Mouse (Mus musculus): Measurements from ENCODE around the gene Nupr1l.
"Not testable (repeated sequence)": the region's sequence is repeated elsewhere in the genome, so short reads cannot be mapped to it uniquely, and the experiment has no call there.

Gene Nupr1l

GRCm38 (mm10) chr5:129915491-129915890 is 7.2 kb downstream of the Nupr1l start:
- not testable (repeated sequence) for DNase-seq (ENCODE audit: low read depth, low spot score)

GRCm38 (mm10) chr5:129918065-129918651 is 9.8 kb downstream of the Nupr1l start:
- no peak for DNase-seq (ENCODE audit: low read depth, low spot score)

DNA sequence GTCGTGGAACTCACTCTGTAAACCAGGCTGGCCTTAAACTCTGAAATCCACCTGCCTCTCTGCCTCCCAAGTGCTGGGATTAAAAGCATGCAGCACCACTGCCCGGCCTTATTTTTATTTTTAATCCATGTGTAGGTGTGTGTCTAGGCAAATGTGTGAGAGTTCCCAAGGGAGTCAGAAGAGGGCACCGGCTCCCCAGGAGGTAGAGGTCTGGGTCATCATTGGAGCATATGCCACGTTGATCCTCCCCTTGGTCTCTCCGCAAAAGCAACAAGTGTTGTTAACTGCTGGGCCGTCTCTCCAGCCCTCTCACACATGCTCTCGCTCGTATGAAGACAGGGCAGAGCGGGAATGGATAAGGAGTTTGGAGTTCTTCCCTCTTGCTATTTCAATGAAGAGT is 10.4 kb downstream of the Nupr1l start:
- no peak for DNase-seq (ENCODE audit: low read depth, low spot score)

GRCm38 (mm10) chr5:129919320-129919719 is 11.0 kb downstream of the Nupr1l start:
- no peak for DNase-seq (ENCODE audit: low read depth, low spot score)

GRCm38 (mm10) chr5:129921972-129922371 is 13.6 kb downstream of the Nupr1l start:
- DNase-seq (ENCODE audit: low read depth, low spot score) = no peak

GRCm38 (mm10) chr5:129924820-129925452 is 16.6 kb downstream of the Nupr1l start:
- no peak for DNase-seq (ENCODE audit: low read depth, low spot score)

DNA sequence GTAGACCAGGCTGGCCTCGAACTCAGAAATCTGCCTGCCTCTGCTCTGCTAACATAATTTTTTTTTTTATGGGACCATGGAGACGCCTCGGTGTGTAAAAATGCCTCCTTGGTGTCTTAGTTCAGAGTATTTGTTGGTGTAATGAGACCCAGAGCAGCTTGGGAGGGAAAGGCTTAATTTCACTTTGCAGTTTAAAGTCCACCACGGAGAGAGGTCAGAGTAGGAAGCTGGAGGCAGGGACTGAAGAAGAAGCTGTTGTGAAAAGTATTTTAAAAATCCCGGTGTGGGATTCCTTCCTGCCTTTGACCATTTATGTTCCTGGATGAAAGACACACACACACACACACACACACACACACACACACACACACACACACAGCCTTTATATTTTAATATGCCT is 17.6 kb downstream of the Nupr1l start:
- DNase-seq (ENCODE audit: low read depth, low spot score) = no peak

- DNase-seq (ENCODE audit: low read depth, low spot score) = no peak
Observed at GRCm38 (mm10) chr5:129929924-129930855, 21.9 kb downstream of the Nupr1l start.

DNA sequence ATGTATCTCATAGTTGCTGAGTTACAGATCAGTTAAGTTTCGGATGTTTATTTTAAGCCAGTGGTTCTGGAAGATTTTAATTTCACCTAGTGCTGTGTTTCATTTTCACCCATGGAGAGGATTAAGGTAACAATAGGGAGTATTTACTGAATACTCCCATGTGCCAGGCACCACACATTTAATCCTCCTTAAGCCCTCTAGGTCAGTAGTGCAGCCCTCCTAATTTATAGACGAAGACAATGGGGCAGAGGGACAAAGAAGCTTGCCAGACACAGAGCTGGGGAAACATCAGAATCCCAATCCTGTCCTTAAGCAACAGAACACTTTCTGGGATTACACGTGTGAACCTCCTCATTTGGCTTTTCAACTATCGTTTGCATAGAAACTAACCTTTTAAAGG is 28.6 kb downstream of the Nupr1l start:
- no peak for DNase-seq (ENCODE audit: low read depth, low spot score)

DNA sequence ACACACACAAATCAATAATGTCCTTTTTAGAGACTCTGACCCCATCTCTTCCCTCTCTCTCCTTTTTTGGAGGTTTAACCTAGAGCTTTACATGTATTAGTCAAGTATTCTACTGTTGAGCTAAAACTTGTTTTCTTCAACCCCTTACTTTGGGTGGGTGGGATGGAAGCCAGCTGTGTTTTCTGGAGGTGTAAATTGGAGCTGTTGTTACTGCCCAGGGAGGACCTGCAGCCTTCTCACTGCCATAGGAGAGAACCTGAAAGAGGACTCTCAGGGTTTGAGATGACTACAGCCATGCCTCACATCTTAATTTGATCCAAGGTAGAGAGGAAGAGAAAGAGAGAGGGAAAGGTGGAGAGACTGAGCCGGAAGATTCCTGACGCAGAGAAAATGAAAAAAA is 31.9 kb downstream of the Nupr1l start:
- DNase-seq (ENCODE audit: low read depth, low spot score) = no peak

- DNase-seq (ENCODE audit: low read depth, low spot score) = no peak
Observed at GRCm38 (mm10) chr5:129940736-129941494, 32.6 kb downstream of the Nupr1l start.

DNA sequence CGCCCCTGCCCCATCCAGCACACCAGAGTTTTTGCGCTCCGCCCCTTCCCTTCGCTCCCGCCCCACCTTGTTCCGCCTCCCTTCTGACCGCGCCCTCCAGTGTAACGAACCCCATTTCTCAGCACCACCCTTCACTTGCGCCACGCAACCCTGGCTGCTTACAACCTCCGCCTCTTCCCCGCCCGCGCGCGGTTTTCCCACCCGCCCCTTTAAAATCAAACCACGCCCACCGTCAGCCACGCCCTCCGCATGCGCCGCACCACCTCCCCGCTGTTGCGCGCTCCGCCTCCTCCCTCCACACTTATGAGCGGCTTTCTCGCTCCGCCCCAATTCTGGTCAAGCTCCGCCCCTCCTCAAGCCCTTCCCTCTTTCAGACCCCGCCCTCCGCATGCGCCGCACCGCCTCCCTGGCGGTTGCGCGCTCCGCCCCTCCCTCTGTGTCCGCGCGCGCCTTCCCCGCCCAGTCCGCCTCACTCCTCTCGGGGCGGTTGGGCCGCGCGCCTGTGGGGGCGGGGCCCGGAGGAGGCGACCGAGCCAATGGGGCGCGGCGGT is 33.2 kb downstream of the Nupr1l start, which contains the start of gene Vkorc1l1:
Gene Vkorc1l1 (plus strand): TSS at position 476 of the 551 bp plus-strand sequence.
- peak; percentile 99 for DNase-seq (ENCODE audit: low read depth, low spot score)

GRCm38 (mm10) chr5:129942073-129942939 is 34.0 kb downstream of the Nupr1l start:
- peak; percentile 55 for DNase-seq (ENCODE audit: low read depth, low spot score)

GRCm38 (mm10) chr5:129943402-129943801 is 35.1 kb downstream of the Nupr1l start:
- DNase-seq (ENCODE audit: low read depth, low spot score) = no peak

DNA sequence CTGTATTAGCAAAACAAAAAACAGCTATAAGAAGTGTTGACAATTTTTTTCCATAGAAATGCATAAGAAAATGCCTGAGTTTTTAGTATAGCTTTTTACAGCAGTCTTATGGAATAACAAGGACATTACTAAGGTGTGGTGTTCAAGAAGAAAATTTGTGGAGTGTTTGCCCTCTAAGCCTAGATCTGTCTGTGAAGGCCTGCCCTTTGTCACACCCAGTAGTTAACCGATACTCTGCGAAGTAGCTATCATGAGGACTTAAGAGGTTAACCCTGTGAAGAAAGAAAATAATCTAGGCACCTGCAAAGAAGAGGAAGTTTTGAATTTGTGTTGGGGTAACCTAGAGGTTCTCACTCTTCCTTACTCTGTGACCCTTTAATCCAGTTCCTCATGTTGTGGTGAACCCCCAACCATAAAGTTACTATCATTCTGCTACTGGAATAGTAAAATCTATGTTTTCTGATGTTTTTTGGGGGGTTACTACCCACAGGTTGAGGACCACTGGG is 39.2 kb downstream of the Nupr1l start:
- DNase-seq (ENCODE audit: low read depth, low spot score) = no peak

GRCm38 (mm10) chr5:129952143-129952542 is 43.8 kb downstream of the Nupr1l start:
- no peak for DNase-seq (ENCODE audit: low read depth, low spot score)

GRCm38 (mm10) chr5:129954473-129955254 is 46.3 kb downstream of the Nupr1l start:
- DNase-seq (ENCODE audit: low read depth, low spot score) = no peak

DNA sequence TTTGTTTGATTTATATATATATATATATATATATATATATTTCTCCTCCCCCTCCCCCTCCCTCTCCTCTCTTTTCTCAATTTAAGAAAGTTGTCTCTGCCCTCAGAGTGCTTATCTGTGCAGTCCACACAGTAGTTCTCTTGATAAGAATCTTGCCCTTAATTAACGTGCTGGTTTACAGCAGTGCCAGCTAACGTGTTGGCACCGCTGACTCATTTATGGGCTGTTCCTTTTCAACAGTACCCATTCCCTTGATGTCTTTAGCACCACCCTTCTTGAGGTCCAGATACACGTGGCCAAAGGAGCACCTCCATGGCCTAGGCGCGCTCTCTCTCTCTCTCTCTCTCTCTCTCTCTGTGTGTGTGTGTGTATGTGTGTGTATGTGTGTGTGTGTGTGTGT is 47.5 kb downstream of the Nupr1l start:
- peak; percentile 32 for DNase-seq (ENCODE audit: low read depth, low spot score)

- DNase-seq (ENCODE audit: low read depth, low spot score) = no peak
Observed at GRCm38 (mm10) chr5:129963224-129963623, 54.9 kb downstream of the Nupr1l start.
